In the genomic region with DNA sequence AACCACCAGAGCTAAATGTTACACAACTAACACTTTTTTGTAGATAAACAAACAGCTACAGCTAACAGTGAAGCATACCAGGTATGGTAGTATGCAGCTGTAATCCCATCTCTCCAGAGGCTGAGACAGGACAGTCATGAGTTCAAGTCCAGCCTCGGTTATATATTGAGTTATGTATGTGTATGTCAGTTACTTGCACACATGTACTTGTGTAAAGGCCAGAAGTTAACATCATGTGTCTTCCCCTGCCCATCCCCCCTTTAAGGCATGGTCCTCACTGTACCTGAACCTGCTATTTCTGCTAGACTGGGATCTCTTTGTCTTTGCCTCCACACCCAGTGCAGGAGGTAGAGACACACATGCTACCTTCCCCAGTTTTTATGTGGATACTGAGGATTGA, we compare ENCODE assay signal across 23 mouse cellular contexts. TPM values are rescaled to one million over a fixed set of nuclear protein-coding genes. Genes with fewer than 3 reads are reported as not detected.
A peak's percentile ranks its signal among the peaks of the same experiment; 100 is the strongest.
DNase-seq lines count a peak whose midpoint lies in the region; ATAC-seq and TF ChIP-seq lines count a peak whose summit lies in the region.
"Had no signal": no experiment of that assay in that cellular context is flagged by ENCODE, and none has a peak within 500 bp of the region (broad histone marks: within the 10 kb centered on the region; RNA-seq: fewer than 3 reads in every experiment).

No protein-coding gene starts in this region.

- H3K27me3 ChIP-seq in heart, adult 2 months (ENCODE audit: control insufficient read depth, insufficient read depth, low read length), result no peaks in the 10 kb centered on the region
- H3K27me3 ChIP-seq in heart, postnatal 0 days (ENCODE audit: control insufficient read depth, insufficient read depth, low read length), result no peaks in the 10 kb centered on the region
- H3K27me3 ChIP-seq in lung, postnatal 0 days (replicated peaks; ENCODE audit: insufficient read depth, low read length), result no peaks in the 10 kb centered on the region
- H3K27me3 ChIP-seq: embryonic facial prominence, embryonic 12.5 days; embryonic facial prominence, embryonic 15.5 days; hindbrain, embryonic 12.5 days; hindbrain, embryonic 15.5 days had no signal

- no peak for ATAC-seq in heart, postnatal 0 days (ENCODE audit: insufficient read depth, low read depth)
- peak; percentile 53; the same call in 1 of the 2 replicates for ATAC-seq in lung, postnatal 0 days
- ATAC-seq: CD4-positive, CD25-positive, alpha-beta regulatory T cell, adult 4 months; forebrain, embryonic 14.5 days; forebrain, postnatal 0 days; intestine, postnatal 0 days had no signal

- WGBS in heart, adult 2 months, result 100% methylated on average over 1 of the region's 1 CpGs
- 95% methylated on average over 1 of the region's 1 CpGs for WGBS in heart, postnatal 0 days
- 88% methylated on average over 1 of the region's 1 CpGs for WGBS in lung, postnatal 0 days

- intact Hi-C loops in heart, adult 2 months (cut with DNase I), result no loop called here
- intact Hi-C loops in heart, postnatal 36 days (cut with DNase I), result no loop called here

- no peaks in the 10 kb centered on the region for H3K9me3 ChIP-seq in heart, postnatal 0 days (replicated peaks; ENCODE audit: control insufficient read depth, low read length)
- no peaks in the 10 kb centered on the region for H3K9me3 ChIP-seq in lung, postnatal 0 days (ENCODE audit: low read length)
- H3K9me3 ChIP-seq: embryonic facial prominence, embryonic 12.5 days; embryonic facial prominence, embryonic 15.5 days; hindbrain, embryonic 12.5 days; hindbrain, embryonic 15.5 days had no signal

- peak overlapping the region; percentile 57 for H3K27ac ChIP-seq in heart, adult 2 months
- H3K27ac ChIP-seq in heart, postnatal 0 days (ENCODE audit: low read depth), result peak overlapping the region; percentile 43; the same call in 1 of the 2 replicates
- H3K27ac ChIP-seq in lung, postnatal 0 days (ENCODE audit: low read length), result no peak overlapping the region
- H3K27ac ChIP-seq: embryonic facial prominence, embryonic 12.5 days; embryonic facial prominence, embryonic 15.5 days; hindbrain, embryonic 12.5 days; hindbrain, embryonic 15.5 days had no signal

- no peak overlapping the region for H3K4me2 ChIP-seq in heart, postnatal 0 days (ENCODE audit: low read depth, low read length)
- H3K4me2 ChIP-seq in lung, postnatal 0 days (replicated peaks; ENCODE audit: low read depth, low read length), result no peak overlapping the region
- H3K4me2 ChIP-seq: embryonic facial prominence, embryonic 12.5 days; embryonic facial prominence, embryonic 15.5 days; heart, embryonic 11.5 days; hindbrain, embryonic 12.5 days; hindbrain, embryonic 15.5 days had no signal

- H3K4me1 ChIP-seq in heart, adult 2 months (ENCODE audit: control insufficient read depth, insufficient read depth, low read length), result peaks cover 9% of the 10 kb centered on the region
- H3K4me1 ChIP-seq in heart, postnatal 0 days (ENCODE audit: control insufficient read depth, insufficient read depth), result no peaks in the 10 kb centered on the region
- no peaks in the 10 kb centered on the region for H3K4me1 ChIP-seq in lung, postnatal 0 days (ENCODE audit: insufficient read depth, low read depth, low read length)
- H3K4me1 ChIP-seq: embryonic facial prominence, embryonic 12.5 days; embryonic facial prominence, embryonic 15.5 days; hindbrain, embryonic 12.5 days; hindbrain, embryonic 15.5 days had no signal

- no peak for TF ChIP-seq POLR2A in heart, adult 2 months (IDR thresholded peaks at IDR 0.05; ENCODE audit: insufficient read depth, low read depth, low read length)

- no peak for TF ChIP-seq EP300 in heart, adult 2 months (IDR thresholded peaks at IDR 0.05; ENCODE audit: insufficient read depth, low read depth, low read length)
- TF ChIP-seq EP300 in heart, postnatal 0 days (IDR thresholded peaks at IDR 0.05; ENCODE audit: low read depth), result no peak
- no peak for TF ChIP-seq EP300 in lung, postnatal 0 days (IDR thresholded peaks at IDR 0.05)

- no peak overlapping the region for H3K9ac ChIP-seq in heart, adult 2 months (ENCODE audit: low read depth, low read length)
- no peak overlapping the region for H3K9ac ChIP-seq in heart, postnatal 0 days (replicated peaks; ENCODE audit: low read depth, low read length)
- no peak overlapping the region for H3K9ac ChIP-seq in lung, postnatal 0 days (replicated peaks; ENCODE audit: low read depth)
- H3K9ac ChIP-seq: embryonic facial prominence, embryonic 12.5 days; embryonic facial prominence, embryonic 15.5 days; forebrain, postnatal 0 days; hindbrain, embryonic 12.5 days; hindbrain, embryonic 15.5 days had no signal

- no peak for TF ChIP-seq CTCF in heart, adult 2 months (IDR thresholded peaks at IDR 0.05)
- no peak for TF ChIP-seq CTCF in heart, postnatal 0 days (IDR thresholded peaks at IDR 0.05; ENCODE audit: low read depth)
- TF ChIP-seq CTCF in lung, postnatal 0 days (IDR thresholded peaks at IDR 0.05), result no peak

- H3K79me2 ChIP-seq in heart, adult 2 months (replicated peaks; ENCODE audit: control insufficient read depth, insufficient read depth, low read length), result no peaks in the 10 kb centered on the region

- DNase-seq in heart, adult 2 months, result no peak
- DNase-seq in heart, adult 9 months (ENCODE audit: low spot score in 2 of 2), result no peak
- DNase-seq in heart, postnatal 0 days (ENCODE audit: low spot score), result no peak
- DNase-seq in heart, postnatal 36 days, result no peak
- DNase-seq in lung, postnatal 0 days (ENCODE audit: low spot score), result no peak
- DNase-seq in lung, postnatal 14 days, result no peak
- DNase-seq: cerebellum, adult 11 months; cerebellum, adult 2 months; cerebellum, adult 9-11 months; cerebellum, postnatal 25 days; forebrain, postnatal 0 days; gastrocnemius, postnatal 36 days had no signal

- no peak overlapping the region for H3K4me3 ChIP-seq in heart, adult 2 months
- H3K4me3 ChIP-seq in heart, postnatal 0 days (ENCODE audit: low read depth, low read length), result no peak overlapping the region
- no peak overlapping the region for H3K4me3 ChIP-seq in lung, postnatal 0 days (ENCODE audit: low read depth, low read length)
- H3K4me3 ChIP-seq: embryonic facial prominence, embryonic 12.5 days; embryonic facial prominence, embryonic 15.5 days; hindbrain, embryonic 12.5 days; hindbrain, embryonic 15.5 days had no signal

- H3K36me3 ChIP-seq in heart, adult 2 months (ENCODE audit: control insufficient read depth, insufficient read depth, low read length), result peaks cover 7% of the 10 kb centered on the region
- H3K36me3 ChIP-seq in heart, postnatal 0 days (replicated peaks; ENCODE audit: control insufficient read depth, insufficient read depth, low read length), result 0 out of 2 replicates have a peak, but pooled peaks cover 7% of the 10 kb centered on the region
- H3K36me3 ChIP-seq in lung, postnatal 0 days (ENCODE audit: insufficient read depth, low read length), result no peaks in the 10 kb centered on the region

RNA-seq across cellular contexts. Expression of a gene that starts 30.3 kb away (rescaled TPM):
- 10 to 100 TPM; 12.0 to 14.6 TPM for total RNA-seq in heart, adult 2 months (2021)
- 7.9 and 11.6 TPM in 2 replicates for polyA plus RNA-seq in heart, adult 2 months (2012; rRNA removed)
- 10.7 and 14.0 TPM in 2 replicates for total RNA-seq in heart, postnatal 0 days (2014; rRNA removed; ENCODE audit: low replicate concordance)
- 25.7 and 27.5 TPM in 2 replicates for polyA plus RNA-seq in heart, postnatal 0 days (2015; fragmentation: Nextera tagmentation; extraction: Ambion mirVana)
- 10 to 100 TPM; 15.5 to 18.9 TPM for total RNA-seq in heart, postnatal 36 days (2021)
- polyA plus RNA-seq in lung, postnatal 0 days (2015; fragmentation: Nextera tagmentation; extraction: Ambion mirVana), result 21.9 and 24.7 TPM in 2 replicates

RNA-seq across cellular contexts. Expression of a gene that starts 46.4 kb away (rescaled TPM):
- total RNA-seq in heart, adult 2 months (2021), result under 1 TPM; 0.70 to 0.86 TPM
- polyA plus RNA-seq in heart, adult 2 months (2012; rRNA removed), result 2.4 and 3.2 TPM in 2 replicates
- 3.2 and 3.6 TPM in 2 replicates for total RNA-seq in heart, postnatal 0 days (2014; rRNA removed; ENCODE audit: low replicate concordance)
- polyA plus RNA-seq in heart, postnatal 0 days (2015; fragmentation: Nextera tagmentation; extraction: Ambion mirVana), result 1.2 and 1.4 TPM in 2 replicates
- 1 to 10 TPM; 1.3 to 2.3 TPM for total RNA-seq in heart, postnatal 36 days (2021)
- polyA plus RNA-seq in lung, postnatal 0 days (2015; fragmentation: Nextera tagmentation; extraction: Ambion mirVana), result 3.6 and 4.0 TPM in 2 replicates
- total RNA-seq: common myeloid progenitor, adult 5-6 weeks; hematopoietic stem cell, adult 5-6 weeks; MEL had no signal

RNA-seq across cellular contexts. Expression of a gene that starts 54.4 kb away (rescaled TPM):
- 10 to 100 TPM; 14.0 to 20.6 TPM for total RNA-seq in heart, adult 2 months (2021)
- 28.4 and 31.0 TPM in 2 replicates for polyA plus RNA-seq in heart, adult 2 months (2012; rRNA removed)
- total RNA-seq in heart, postnatal 0 days (2014; rRNA removed; ENCODE audit: low replicate concordance), result 14.4 and 19.2 TPM in 2 replicates
- 5.3 and 5.6 TPM in 2 replicates for polyA plus RNA-seq in heart, postnatal 0 days (2015; fragmentation: Nextera tagmentation; extraction: Ambion mirVana)
- total RNA-seq in heart, postnatal 36 days (2021), result 10 to 100 TPM; 17.3 to 17.4 TPM
- polyA plus RNA-seq in lung, postnatal 0 days (2015; fragmentation: Nextera tagmentation; extraction: Ambion mirVana), result 9.6 and 10.2 TPM in 2 replicates

RNA-seq across cellular contexts. Expression of a gene that starts 55.3 kb away (rescaled TPM):
- total RNA-seq in heart, adult 2 months (2021), result 10 to 100 TPM; 86.7 to 91.9 TPM
- polyA plus RNA-seq in heart, adult 2 months (2012; rRNA removed), result 77.1 and 117 TPM in 2 replicates
- total RNA-seq in heart, postnatal 0 days (2014; rRNA removed; ENCODE audit: low replicate concordance), result 103 and 124 TPM in 2 replicates
- polyA plus RNA-seq in heart, postnatal 0 days (2015; fragmentation: Nextera tagmentation; extraction: Ambion mirVana), result 107 and 110 TPM in 2 replicates
- 100 to 1,000 TPM; 100 to 101 TPM for total RNA-seq in heart, postnatal 36 days (2021)
- 76.6 and 82.0 TPM in 2 replicates for polyA plus RNA-seq in lung, postnatal 0 days (2015; fragmentation: Nextera tagmentation; extraction: Ambion mirVana)
